Mouse (Mus musculus) heart, postnatal 0 days (tissue): ENCODE results near the gene Il1r1. TPM values are rescaled to one million over a fixed set of nuclear protein-coding genes. Genes with fewer than 3 reads are reported as not detected.

Experiments used
- ATAC-seq: fragments of 200-750 bp; cut with Nextera tagmentation; 2 replicates; pipeline ENCODE4 v1.8.0; 2017; ENCODE audit warnings: low read depth, moderate number of reproducible peaks, moderate library complexity; ENCODE audit not compliant: insufficient read depth
- DNase-seq: peaks from one replicate; pipeline ENCODE4 v3.0.0-alpha.2; 2016; ENCODE audit warnings: low spot score
- H3K27ac ChIP-seq: fragments of 300-500 bp; sonication (generic); 2 replicates; pipeline ENCODE4 v1.5.1; 2014; ENCODE audit warnings: low read depth, mild to moderate bottlenecking
- H3K27me3 ChIP-seq: fragments of 300-500 bp; sonication (generic); 2 replicates; pipeline ENCODE4 v1.6.1; 2014; ENCODE audit warnings: low read length, mixed read lengths; ENCODE audit not compliant: control insufficient read depth, insufficient read depth
- H3K36me3 ChIP-seq: fragments of 300-500 bp; sonication (generic); replicated peaks from 2 replicates; pipeline ENCODE4 v1.6.1; 2014; ENCODE audit warnings: low read length, mixed read lengths; ENCODE audit not compliant: control insufficient read depth, insufficient read depth
- H3K4me1 ChIP-seq: fragments of 300-500 bp; sonication (generic); 2 replicates; pipeline ENCODE4 v1.6.1; 2014; ENCODE audit warnings: antibody characterized with exemption; ENCODE audit not compliant: control insufficient read depth, insufficient read depth
- H3K4me2 ChIP-seq: fragments of 300-500 bp; sonication (generic); 2 replicates; pipeline ENCODE4 v1.6.1; 2014; ENCODE audit warnings: low read depth, mild to moderate bottlenecking, low read length, moderate library complexity
- H3K4me3 ChIP-seq: fragments of 300-500 bp; sonication (generic); 2 replicates; pipeline ENCODE4 v1.5.1; 2014; ENCODE audit warnings: low read depth, low read length
- H3K9ac ChIP-seq: fragments of 300-500 bp; sonication (generic); replicated peaks from 2 replicates; pipeline ENCODE4 v1.6.1; 2014; ENCODE audit warnings: low read depth, low read length, mixed read lengths
- H3K9me3 ChIP-seq: fragments of 300-500 bp; sonication (generic); replicated peaks from 2 replicates; pipeline ENCODE4 v1.6.1; 2016; ENCODE audit warnings: low read length; ENCODE audit not compliant: control insufficient read depth
- CTCF ChIP-seq: IDR thresholded peaks from 2 replicates; pipeline ENCODE4 v1.5.1; 2016; ENCODE audit warnings: antibody characterized with exemption, control low read depth, low read depth
- EP300 ChIP-seq: IDR thresholded peaks from 2 replicates; pipeline ENCODE4 v1.6.1; 2016; ENCODE audit warnings: antibody characterized with exemption, low read depth
- WGBS: fragments of 180-500 bp; shearing (Covaris S2); extraction: QIAGEN DNeasy Blood & Tissue Kit; methylation state at CpG from one replicate; pipeline ENCODE4 v1.1.7; 2014; 5-methylcytosine and 5-hydroxymethylcytosine counted together
- polyA plus RNA-seq: library from polyadenylated mRNA; unstranded; fragments of >200 nt; fragmentation: Nextera tagmentation; extraction: Ambion mirVana; gene quantifications from 2 replicates; pipeline ENCODE4 v1.2.1, GENCODE M21; 2015
- total RNA-seq: library from RNA; depleted of rRNA; stranded (reverse); fragments of >200 nt; gene quantifications from 2 replicates; pipeline ENCODE4 v1.2.3, GENCODE M21; 2014; ENCODE audit warnings: low replicate concordance

Gene Il1r1
- total and polyA plus RNA-seq, 2 experiments from 2014 or later: 4.7 to 5.6 TPM

DNA sequence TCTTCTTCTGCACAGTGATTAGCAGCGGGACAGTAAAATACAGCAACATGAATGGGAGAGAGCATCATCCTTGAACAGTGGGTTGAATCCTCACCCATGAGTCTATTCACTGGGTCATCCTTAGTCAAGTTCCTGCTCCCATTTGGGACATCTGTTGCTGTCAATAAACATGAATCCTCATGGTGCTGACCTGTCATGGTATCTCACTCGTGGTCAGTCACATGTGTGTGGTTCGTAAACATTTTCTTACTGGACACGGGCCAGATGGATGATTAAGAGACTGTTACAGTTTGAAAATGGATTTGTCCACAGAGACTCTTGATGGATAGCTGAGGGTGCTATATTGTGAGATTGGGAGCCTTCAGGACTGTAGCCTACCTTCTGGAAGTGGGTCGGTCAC, 29.1 kb downstream of the Il1r1 start:
- no peak for ATAC-seq
- 80% methylated on average over 5 of the region's 5 CpGs for WGBS
- Histone ChIP-seq H3K9me3 (no peaks in the 10 kb centered on the region), H3K27me3 (no peaks in the 10 kb centered on the region), H3K27ac (no peak overlapping the region), H3K4me3 (no peak overlapping the region), H3K36me3 (no peaks in the 10 kb centered on the region), H3K4me2 (no peak overlapping the region), H3K4me1 (no peaks in the 10 kb centered on the region), H3K9ac (no peak overlapping the region)
- no peak for DNase-seq
- TF ChIP-seq EP300: no peak
- TF ChIP-seq CTCF: no peak

DNA sequence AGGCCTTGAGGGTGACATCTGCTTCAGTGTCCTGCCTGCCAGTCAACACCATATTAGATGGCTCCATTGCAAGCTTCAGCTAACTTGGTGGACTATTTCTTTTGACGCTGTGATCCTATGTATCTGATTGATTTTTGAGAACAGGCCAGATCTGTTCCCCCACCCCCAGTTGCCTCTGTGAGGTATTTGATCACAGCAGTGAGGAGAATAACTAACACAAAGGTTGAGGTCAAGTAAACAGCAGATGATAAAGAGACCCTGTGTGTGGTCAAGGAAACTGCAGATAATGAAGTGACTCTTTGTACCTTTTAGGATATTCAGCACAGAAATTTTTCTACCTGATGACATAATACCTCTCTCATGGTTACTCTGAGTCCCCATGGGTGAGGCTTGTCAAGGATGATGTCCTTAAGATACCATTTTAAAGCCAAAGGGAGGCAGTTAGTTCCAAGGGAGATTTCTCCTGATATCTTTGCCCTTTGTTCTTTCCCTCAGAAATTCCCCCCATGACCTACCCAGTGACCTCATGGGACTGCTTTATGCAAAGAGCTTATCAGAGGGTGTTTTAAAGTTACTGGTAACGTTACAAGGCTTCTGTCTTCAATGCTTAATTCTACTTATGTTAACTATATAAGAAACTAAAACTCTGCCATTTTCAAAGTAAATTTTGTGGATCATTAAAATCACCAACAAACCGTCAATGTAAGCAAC, 29.6 kb downstream of the Il1r1 start:
- no peak overlapping the region for H3K4me3 ChIP-seq
- TF ChIP-seq EP300 (no peak), CTCF (no peak)
- H3K9ac ChIP-seq: no peak overlapping the region
- no peak for ATAC-seq
- 56% methylated on average over 3 of the region's 3 CpGs for WGBS
- no peaks in the 10 kb centered on the region for H3K4me1 ChIP-seq
- H3K27ac ChIP-seq: no peak overlapping the region
- DNase-seq: no peak
- H3K4me2 ChIP-seq: no peak overlapping the region
- no peaks in the 10 kb centered on the region for H3K9me3 ChIP-seq
- H3K36me3 ChIP-seq: no peaks in the 10 kb centered on the region
- H3K27me3 ChIP-seq: no peaks in the 10 kb centered on the region

DNA sequence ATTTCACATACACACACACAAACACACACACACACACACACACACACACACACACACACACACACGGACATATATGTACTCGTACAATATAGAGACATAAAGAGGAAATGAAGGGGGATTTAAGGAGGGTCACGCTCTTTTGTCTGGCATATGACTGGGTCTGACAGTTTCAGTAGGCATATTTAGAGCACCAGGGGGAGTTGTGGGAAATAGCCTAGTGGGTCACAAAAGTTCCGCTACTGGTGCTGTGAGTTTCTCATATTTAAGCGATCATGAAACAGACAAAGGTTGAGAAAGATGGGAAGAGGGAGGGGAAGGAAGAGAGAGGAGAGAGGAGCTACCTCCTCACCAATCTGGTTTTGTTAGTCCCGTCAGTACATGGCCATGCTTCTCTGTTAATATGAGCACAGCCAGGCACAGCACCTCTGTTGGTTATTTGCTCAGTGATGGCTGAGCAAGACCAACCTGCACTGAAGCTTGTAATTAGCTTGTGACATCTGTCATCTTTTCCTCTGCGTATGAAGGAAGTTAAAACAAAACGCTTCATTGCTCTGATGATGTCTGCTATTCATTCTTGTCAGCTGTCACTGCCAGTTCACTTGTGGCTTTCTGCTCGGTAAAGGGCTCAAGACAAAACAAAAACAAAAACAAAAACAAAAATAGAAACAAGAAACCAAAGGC, 37.7 kb downstream of the Il1r1 start:
- no peaks in the 10 kb centered on the region for H3K36me3 ChIP-seq
- no peak overlapping the region for H3K27ac ChIP-seq
- DNase-seq (no peak), ATAC-seq (no peak)
- WGBS: 73% methylated on average over 9 of the region's 9 CpGs
- H3K9me3 ChIP-seq: no peaks in the 10 kb centered on the region
- H3K4me2 ChIP-seq: no peak overlapping the region
- TF ChIP-seq CTCF (no peak), EP300 (no peak)
- no peak overlapping the region for H3K9ac ChIP-seq
- peaks cover 9% of the 10 kb centered on the region for H3K4me1 ChIP-seq
- no peaks in the 10 kb centered on the region for H3K27me3 ChIP-seq
- no peak overlapping the region for H3K4me3 ChIP-seq

DNA sequence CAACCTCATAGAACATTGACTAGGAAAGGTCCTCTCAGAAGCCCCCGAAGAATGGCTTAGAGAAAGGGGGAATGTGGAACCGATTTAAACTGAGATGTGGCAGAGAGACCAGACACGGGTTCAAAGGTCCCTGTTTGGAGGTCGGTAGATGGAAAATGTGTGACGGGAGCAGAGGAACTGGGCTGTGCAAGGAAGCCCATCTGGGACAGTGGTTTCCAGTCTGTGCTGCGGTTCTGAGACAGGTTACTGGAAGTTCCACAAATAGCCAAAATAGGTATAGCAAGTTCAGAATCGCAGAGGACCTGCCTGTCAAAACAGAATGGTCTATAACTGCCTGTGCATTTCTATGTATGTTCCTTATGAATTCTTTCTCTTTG, 38.2 kb downstream of the Il1r1 start:
- no peak for TF ChIP-seq EP300
- TF ChIP-seq CTCF: no peak
- no peaks in the 10 kb centered on the region for H3K27me3 ChIP-seq
- H3K4me1 ChIP-seq: peaks cover 9% of the 10 kb centered on the region
- no peak overlapping the region for H3K4me3 ChIP-seq
- H3K4me2 ChIP-seq: no peak overlapping the region
- no peaks in the 10 kb centered on the region for H3K36me3 ChIP-seq
- H3K9me3 ChIP-seq: no peaks in the 10 kb centered on the region
- 62% methylated on average over 7 of the region's 7 CpGs for WGBS
- no peak overlapping the region for H3K9ac ChIP-seq
- no peak for ATAC-seq
- DNase-seq: no peak
- H3K27ac ChIP-seq: no peak overlapping the region

DNA sequence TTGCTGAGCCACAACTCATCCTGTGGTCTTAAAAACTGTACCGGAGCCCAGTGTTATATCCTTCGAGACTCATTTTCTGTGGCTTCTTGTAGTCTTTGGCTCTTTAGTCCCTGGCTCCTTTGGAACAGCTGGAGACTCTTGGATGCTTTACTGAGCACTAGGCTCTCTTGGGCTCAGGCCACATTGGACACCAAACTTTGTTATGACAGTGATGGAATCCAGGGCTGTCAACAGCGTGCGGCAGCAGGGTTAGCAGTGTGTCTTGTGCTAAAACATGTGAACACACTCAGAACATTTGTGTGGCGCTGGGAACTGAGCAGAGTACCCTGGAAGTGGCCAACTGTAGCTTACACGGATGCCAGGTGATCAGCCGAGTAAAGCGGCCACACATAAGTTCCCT, 38.8 kb downstream of the Il1r1 start:
- Histone ChIP-seq H3K27me3 (no peaks in the 10 kb centered on the region), H3K36me3 (no peaks in the 10 kb centered on the region), H3K4me3 (no peak overlapping the region), H3K9ac (no peak overlapping the region), H3K9me3 (no peaks in the 10 kb centered on the region), H3K27ac (no peak overlapping the region), H3K4me1 (peaks cover 9% of the 10 kb centered on the region), H3K4me2 (no peak overlapping the region)
- ATAC-seq (no peak), DNase-seq (no peak)
- TF ChIP-seq EP300 (no peak), CTCF (no peak)
- 79% methylated on average over 8 of the region's 8 CpGs for WGBS
